Comparison of ENCODE assay signal across 8 mouse cellular contexts in the genomic region with DNA sequence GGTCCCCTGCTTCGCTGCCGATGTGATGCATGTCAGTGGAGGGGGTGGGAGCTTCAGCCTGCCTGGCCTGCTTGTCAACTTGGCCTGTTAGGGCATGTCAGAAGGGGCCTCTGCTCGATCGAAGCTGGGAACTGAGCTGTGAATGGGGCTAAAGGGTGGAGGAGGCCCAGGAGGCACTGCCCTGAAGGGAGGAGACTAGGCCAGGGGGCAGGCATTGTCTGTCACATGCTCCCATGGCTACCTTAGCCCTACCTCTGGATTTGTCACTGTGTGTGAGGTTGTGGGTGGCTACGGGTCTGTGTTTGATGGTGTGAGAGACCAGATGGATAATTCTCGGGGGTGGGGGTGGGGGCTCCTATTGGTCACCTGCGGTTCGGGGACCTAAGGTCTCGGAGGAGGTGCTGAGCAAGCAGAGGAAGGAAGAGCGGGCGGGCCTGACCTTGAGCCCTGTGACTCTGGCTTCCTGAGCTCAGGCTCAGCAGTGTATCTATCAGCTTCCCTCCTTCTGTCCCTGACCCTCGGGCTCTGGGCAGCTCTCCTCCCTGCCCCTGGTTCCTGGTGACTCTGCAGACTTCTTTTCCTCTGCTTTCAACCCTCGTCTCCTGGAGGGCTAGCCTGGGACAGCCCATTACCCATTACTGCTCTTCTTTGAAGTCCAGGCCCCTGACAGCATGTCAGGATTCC. TPM values are rescaled to one million over a fixed set of nuclear protein-coding genes. Genes with fewer than 3 reads are reported as not detected.
DNase-seq lines count a peak whose midpoint lies in the region; ATAC-seq lines count a peak whose summit lies in the region.

No protein-coding gene starts in this region.

- H3K4me2 ChIP-seq in heart, embryonic 13.5 days = peak overlapping the region; percentile 64

- peaks cover 77% of the 10 kb centered on the region for H3K4me1 ChIP-seq in heart, embryonic 13.5 days

- peaks cover 10% of the 10 kb centered on the region; the same call in 1 of the 2 replicates for H3K36me3 ChIP-seq in heart, embryonic 13.5 days

- H3K9ac ChIP-seq in heart, embryonic 13.5 days = peak overlapping the region; percentile 72

- H3K27me3 ChIP-seq in heart, embryonic 13.5 days (replicated peaks) = no peaks in the 10 kb centered on the region

- intact Hi-C loops in left cerebral cortex, postnatal 25 days (cut with DNase I) = no loop called here

- H3K9me3 ChIP-seq in heart, embryonic 13.5 days = no peaks in the 10 kb centered on the region

- peak; percentile 16 for DNase-seq in CD4-positive helper T cell, adult 2 months (ENCODE audit: low read depth, low spot score)
- DNase-seq in ZHBTc4 (ENCODE audit: low read depth, low spot score) = peak; percentile 67
- DNase-seq in kidney, postnatal 10 days = peak; percentile 60
- DNase-seq in lung, postnatal 4 days = peak; percentile 69 to 71
- DNase-seq in right cerebral cortex, adult 2 months (ENCODE audit: low spot score in 2 of 2) = no peak
- DNase-seq in left cerebral cortex, postnatal 25 days (ENCODE audit: low spot score in 2 of 2) = no peak
- DNase-seq in right cerebral cortex, postnatal 36 days (ENCODE audit: low spot score in 2 of 2) = no peak

- no peak for ATAC-seq in heart, embryonic 13.5 days (ENCODE audit: extremely low read depth, insufficient number of reproducible peaks, low FRiP score, low TSS enrichment)

- H3K4me3 ChIP-seq in heart, embryonic 13.5 days = peak overlapping the region; percentile 19

- H3K27ac ChIP-seq in heart, embryonic 13.5 days (replicated peaks) = peak overlapping the region; percentile 98

- 24% methylated on average over 13 of the region's 13 CpGs for WGBS in heart, embryonic 13.5 days

RNA-seq across cellular contexts. Expression of a gene that starts 20.6 kb away (rescaled TPM):
- 6.6 and 6.9 TPM in 2 replicates for polyA plus RNA-seq in heart, embryonic 13.5 days (2015; fragmentation: Nextera tagmentation; extraction: Ambion mirVana)
- total RNA-seq in left cerebral cortex, postnatal 25 days (2021) = 10 to 100 TPM; 63.8 to 66.5 TPM

Comparison
In these comparisons a context has a peak if more than half of its experiments do, and no peak if none do; other contexts are left out.
1. DNase-seq: peak in CD4-positive helper T cell, adult 2 months (single experiment), ZHBTc4 (single experiment), kidney, postnatal 10 days (single experiment) and lung, postnatal 4 days (2 of 2); none in right cerebral cortex, adult 2 months (0 of 2), left cerebral cortex, postnatal 25 days (0 of 2) and right cerebral cortex, postnatal 36 days (0 of 2).